Mouse (Mus musculus): Measurements from ENCODE around the gene Akap1.

- TF ChIP-seq CTCF (IDR thresholded peaks at IDR 0.05; ENCODE audit: borderline replicate concordance, control insufficient read depth, extremely low read depth, insufficient read depth, low read length, poor library complexity) (no peak), POLR2A (IDR thresholded peaks at IDR 0.05; ENCODE audit: control insufficient read depth, extremely low read depth, insufficient read depth, low read length, poor library complexity) (no peak)
Measured at GRCm38 (mm10) chr11:88860641-88861040, 3.7 kb downstream of the Akap1 start.
